Mouse (Mus musculus) olfactory bulb, adult 2 months (tissue): Measurements from ENCODE around the gene 4931406C07Rik.

Experiments used
- CTCF ChIP-seq: fragments of 200-500 bp; IDR thresholded peaks from 2 replicates; pipeline ENCODE4 v1.5.1; 2012; ENCODE audit warnings: low read depth, mild to moderate bottlenecking, low read length, moderate library complexity; ENCODE audit not compliant: insufficient read depth
- POLR2A ChIP-seq: fragments of 200-500 bp; IDR thresholded peaks from 2 replicates; pipeline ENCODE4 v1.6.1; 2012; ENCODE audit warnings: mild to moderate bottlenecking, low read depth, low read length, moderate library complexity; ENCODE audit not compliant: insufficient read depth

GRCm38 (mm10) chr9:15261980-15262379 is 44.3 kb downstream of the 4931406C07Rik start:
- no peak for TF ChIP-seq CTCF
- no peak for TF ChIP-seq POLR2A
